Mouse (Mus musculus) kidney, embryonic 14.5 days (tissue): ENCODE measurements around the gene Rag1. TPM values are rescaled to one million over a fixed set of nuclear protein-coding genes. Genes with fewer than 3 reads are reported as not detected.

Source experiments
- ATAC-seq: fragments of 200-750 bp; cut with Nextera tagmentation; 2 replicates; pipeline ENCODE4 v1.8.0; 2017; ENCODE audit warnings: moderate number of reproducible peaks, mild to moderate bottlenecking, moderate TSS enrichment, moderate library complexity; ENCODE audit not compliant: low FRiP score, low TSS enrichment
- H3K27ac ChIP-seq: fragments of 300-500 bp; sonication (generic); 2 replicates; pipeline ENCODE4 v1.5.1; 2014; ENCODE audit warnings: low read depth, mild to moderate bottlenecking, low read length, moderate library complexity, mixed read lengths
- H3K27me3 ChIP-seq: fragments of 300-500 bp; sonication (generic); 2 replicates; pipeline ENCODE4 v1.6.1; 2014; ENCODE audit warnings: mild to moderate bottlenecking, low read length; ENCODE audit not compliant: control insufficient read depth, insufficient read depth
- H3K36me3 ChIP-seq: fragments of 300-500 bp; sonication (generic); 2 replicates; pipeline ENCODE4 v1.6.1; 2014; ENCODE audit warnings: low read length, mixed read lengths; ENCODE audit not compliant: control insufficient read depth, insufficient read depth
- H3K4me1 ChIP-seq: fragments of 300-500 bp; sonication (generic); 2 replicates; pipeline ENCODE4 v1.6.1; 2014; ENCODE audit warnings: low read length, mixed read lengths; ENCODE audit not compliant: control insufficient read depth, insufficient read depth
- H3K4me2 ChIP-seq: fragments of 300-500 bp; sonication (generic); replicated peaks from 2 replicates; pipeline ENCODE4 v1.6.1; 2014; ENCODE audit warnings: low read depth, mild to moderate bottlenecking, low read length
- H3K4me3 ChIP-seq: fragments of 300-500 bp; sonication (generic); 2 replicates; pipeline ENCODE4 v1.5.1; 2014; ENCODE audit warnings: mild to moderate bottlenecking, low read length
- H3K9ac ChIP-seq: fragments of 300-500 bp; sonication (generic); 2 replicates; pipeline ENCODE4 v1.6.1; 2014; ENCODE audit warnings: low read depth, mild to moderate bottlenecking, low read length, moderate library complexity
- H3K9me3 ChIP-seq: fragments of 300-500 bp; sonication (generic); 2 replicates; pipeline ENCODE4 v1.6.1; 2016; ENCODE audit warnings: low read length; ENCODE audit not compliant: control insufficient read depth
- WGBS: fragments of 180-500 bp; shearing (Covaris S2); extraction: QIAGEN DNeasy Blood & Tissue Kit; methylation state at CpG from one replicate; pipeline ENCODE4 v1.1.7; 2014; 5-methylcytosine and 5-hydroxymethylcytosine counted together
- polyA plus RNA-seq: library from polyadenylated mRNA; unstranded; fragments of >200 nt; fragmentation: Nextera tagmentation; extraction: Ambion mirVana; gene quantifications from 2 replicates; pipeline ENCODE4 v1.2.1, GENCODE M21; 2014

Gene Rag1
- polyA plus RNA-seq, 1 experiment from 2014 or later = 0.03 TPM

GRCm38 (mm10) chr2:101678236-101679021 is 29.1 kb upstream of the Rag1 start, which contains the start of gene Traf6:
TSS of gene Traf6 (plus strand) at chr2:101678429.
- no peaks in the 10 kb centered on the region for H3K9me3 ChIP-seq
- H3K4me3 ChIP-seq = peak within 1 kb of the TSS; percentile 100
- 0 out of 2 replicates have a peak, but pooled peaks cover 5% of the 10 kb centered on the region for H3K4me1 ChIP-seq
- peak; percentile 96 for ATAC-seq
- H3K27me3 ChIP-seq = no peaks in the 10 kb centered on the region
- peak within 1 kb of the TSS; percentile 78 for H3K4me2 ChIP-seq
- H3K9ac ChIP-seq = peak within 1 kb of the TSS; percentile 93
- under 1% methylated on average over 66 of the region's 68 CpGs for WGBS
- H3K36me3 ChIP-seq = 0 out of 2 replicates have a peak, but pooled peaks cover 1% of the 10 kb centered on the region
- H3K27ac ChIP-seq = 0 out of 2 replicates have a peak within 1 kb of the TSS, but pooled peaks have one; percentile 26

GRCm38 (mm10) chr2:101673547-101673946 is 24.2 kb upstream of the Rag1 start:
- no peak overlapping the region for H3K27ac ChIP-seq
- no peaks in the 10 kb centered on the region for H3K9me3 ChIP-seq
- no peak overlapping the region for H3K4me3 ChIP-seq
- no peaks in the 10 kb centered on the region for H3K27me3 ChIP-seq
- no peak overlapping the region for H3K4me2 ChIP-seq
- no peaks in the 10 kb centered on the region for H3K4me1 ChIP-seq
- H3K9ac ChIP-seq = no peak overlapping the region
- H3K36me3 ChIP-seq = no peaks in the 10 kb centered on the region
- WGBS = 86% methylated on average over 3 of the region's 3 CpGs
- no peak for ATAC-seq

GRCm38 (mm10) chr2:101668751-101669150 is 19.4 kb upstream of the Rag1 start:
- no peak for ATAC-seq
- Histone ChIP-seq H3K27me3 (no peaks in the 10 kb centered on the region), H3K36me3 (no peaks in the 10 kb centered on the region), H3K4me3 (no peak overlapping the region), H3K9ac (no peak overlapping the region), H3K27ac (no peak overlapping the region), H3K4me2 (no peak overlapping the region), H3K4me1 (no peaks in the 10 kb centered on the region), H3K9me3 (no peaks in the 10 kb centered on the region)
- 95% methylated on average over 3 of the region's 3 CpGs for WGBS

GRCm38 (mm10) chr2:101665703-101666092 is 16.4 kb upstream of the Rag1 start:
- H3K9me3 ChIP-seq = no peaks in the 10 kb centered on the region
- no peak overlapping the region for H3K27ac ChIP-seq
- H3K27me3 ChIP-seq = 0 out of 2 replicates have a peak, but pooled peaks cover 3% of the 10 kb centered on the region
- WGBS = 89% methylated on average over 3 of the region's 3 CpGs
- no peak overlapping the region for H3K4me3 ChIP-seq
- H3K9ac ChIP-seq = no peak overlapping the region
- no peaks in the 10 kb centered on the region for H3K36me3 ChIP-seq
- no peaks in the 10 kb centered on the region for H3K4me1 ChIP-seq
- ATAC-seq = no peak
- no peak overlapping the region for H3K4me2 ChIP-seq

- no peak overlapping the region for H3K27ac ChIP-seq
- no peak overlapping the region for H3K4me3 ChIP-seq
- H3K9ac ChIP-seq = no peak overlapping the region
- 0 out of 2 replicates have a peak, but pooled peaks cover 3% of the 10 kb centered on the region for H3K27me3 ChIP-seq
- no peaks in the 10 kb centered on the region for H3K36me3 ChIP-seq
- no peaks in the 10 kb centered on the region for H3K4me1 ChIP-seq
- ATAC-seq = peak; percentile 80
- no peak overlapping the region for H3K4me2 ChIP-seq
- H3K9me3 ChIP-seq = no peaks in the 10 kb centered on the region
- 24% methylated on average over 9 of the region's 9 CpGs for WGBS
Measured at GRCm38 (mm10) chr2:101665058-101665702, 15.9 kb upstream of the Rag1 start.

- Histone ChIP-seq H3K9me3 (no peaks in the 10 kb centered on the region), H3K4me3 (no peak overlapping the region), H3K4me2 (no peak overlapping the region), H3K27me3 (0 out of 2 replicates have a peak, but pooled peaks cover 3% of the 10 kb centered on the region), H3K4me1 (no peaks in the 10 kb centered on the region), H3K9ac (no peak overlapping the region), H3K27ac (no peak overlapping the region), H3K36me3 (no peaks in the 10 kb centered on the region)
- 76% methylated on average over 2 of the region's 2 CpGs for WGBS
- ATAC-seq = no peak
Measured at GRCm38 (mm10) chr2:101660536-101660935, 11.2 kb upstream of the Rag1 start.

GRCm38 (mm10) chr2:101652921-101653597 is 3.8 kb upstream of the Rag1 start:
- Histone ChIP-seq H3K9ac (no peak overlapping the region), H3K4me1 (no peaks in the 10 kb centered on the region), H3K27me3 (no peaks in the 10 kb centered on the region), H3K9me3 (no peaks in the 10 kb centered on the region), H3K4me3 (peak overlapping the region; percentile 17; the same call in 1 of the 2 replicates), H3K36me3 (no peaks in the 10 kb centered on the region), H3K27ac (no peak overlapping the region), H3K4me2 (peak overlapping the region; percentile 51)
- WGBS = 17% methylated on average over 14 of the region's 14 CpGs
- ATAC-seq = peak; percentile 81; the same call in 1 of the 2 replicates

- Histone ChIP-seq H3K27ac (no peak overlapping the region), H3K4me1 (no peaks in the 10 kb centered on the region), H3K4me2 (peak overlapping the region; percentile 51), H3K4me3 (peak overlapping the region; percentile 17; the same call in 1 of the 2 replicates), H3K27me3 (no peaks in the 10 kb centered on the region), H3K36me3 (no peaks in the 10 kb centered on the region), H3K9me3 (no peaks in the 10 kb centered on the region), H3K9ac (no peak overlapping the region)
- ATAC-seq = peak; percentile 81
- 44% methylated on average over 14 of the region's 14 CpGs for WGBS
Measured at GRCm38 (mm10) chr2:101652204-101652920, 3.1 kb upstream of the Rag1 start.
